Mouse (Mus musculus): Measurements from ENCODE around the gene Cep83. TPM values are rescaled to one million over a fixed set of nuclear protein-coding genes. Genes with fewer than 3 reads are reported as not detected.

Cep83 gene
- polyA plus RNA-seq, 1 experiment from 2014 or later: 25.9 TPM

- Histone ChIP-seq H3K27ac (ENCODE audit: low read depth, low read length) (no peak overlapping the region), H3K9ac (replicated peaks; ENCODE audit: low read depth, low read length) (no peak overlapping the region), H3K4me1 (ENCODE audit: control insufficient read depth, insufficient read depth, low read length) (no peaks in the 10 kb centered on the region; the same call in 1 of the 2 replicates), H3K4me3 (ENCODE audit: low read depth, low read length) (no peak overlapping the region), H3K4me2 (ENCODE audit: low read depth, low read length) (no peak overlapping the region), H3K36me3 (ENCODE audit: control insufficient read depth, insufficient read depth, low read length) (no peaks in the 10 kb centered on the region), H3K9me3 (ENCODE audit: control insufficient read depth, low read length) (no peaks in the 10 kb centered on the region), H3K27me3 (ENCODE audit: control insufficient read depth, insufficient read depth, low read length) (no peaks in the 10 kb centered on the region)
- no peak for ATAC-seq (ENCODE audit: low read depth)
- WGBS: 66% methylated on average over 7 of the region's 7 CpGs
These were observed 121.6 kb downstream of the Cep83 start for GRCm38 (mm10) chr10:94809946-94810472.

GRCm38 (mm10) chr10:94811907-94812851 is 123.7 kb downstream of the Cep83 start:
- Histone ChIP-seq H3K9me3 (ENCODE audit: control insufficient read depth, low read length) (no peaks in the 10 kb centered on the region), H3K4me2 (ENCODE audit: low read depth, low read length) (no peak overlapping the region), H3K4me3 (ENCODE audit: low read depth, low read length) (no peak overlapping the region), H3K27ac (ENCODE audit: low read depth, low read length) (peak overlapping the region; percentile 4; the same call in 1 of the 2 replicates), H3K36me3 (ENCODE audit: control insufficient read depth, insufficient read depth, low read length) (no peaks in the 10 kb centered on the region), H3K27me3 (ENCODE audit: control insufficient read depth, insufficient read depth, low read length) (no peaks in the 10 kb centered on the region), H3K4me1 (ENCODE audit: control insufficient read depth, insufficient read depth, low read length) (peaks cover 3% of the 10 kb centered on the region; the same call in 1 of the 2 replicates), H3K9ac (replicated peaks; ENCODE audit: low read depth, low read length) (no peak overlapping the region)
- peak; percentile 48; the same call in 1 of the 2 replicates for ATAC-seq (ENCODE audit: low read depth)
- WGBS: 57% methylated on average over 17 of the region's 17 CpGs

GRCm38 (mm10) chr10:94818127-94818526 is 129.7 kb downstream of the Cep83 start:
- ATAC-seq (ENCODE audit: low read depth): no peak
- H3K36me3 ChIP-seq (ENCODE audit: control insufficient read depth, insufficient read depth, low read length): no peaks in the 10 kb centered on the region
- 0 out of 2 replicates have a peak, but pooled peaks cover 3% of the 10 kb centered on the region for H3K4me1 ChIP-seq (ENCODE audit: control insufficient read depth, insufficient read depth, low read length)
- no peak overlapping the region for H3K4me2 ChIP-seq (ENCODE audit: low read depth, low read length)
- no peaks in the 10 kb centered on the region for H3K27me3 ChIP-seq (ENCODE audit: control insufficient read depth, insufficient read depth, low read length)
- H3K4me3 ChIP-seq (ENCODE audit: low read depth, low read length): no peak overlapping the region
- no peaks in the 10 kb centered on the region for H3K9me3 ChIP-seq (ENCODE audit: control insufficient read depth, low read length)
- H3K9ac ChIP-seq (replicated peaks; ENCODE audit: low read depth, low read length): no peak overlapping the region
- no peak overlapping the region for H3K27ac ChIP-seq (ENCODE audit: low read depth, low read length)
- 85% methylated on average over 3 of the region's 3 CpGs for WGBS

- ATAC-seq (ENCODE audit: low read depth): no peak; the same call in 1 of the 2 replicates
These were observed 130.6 kb downstream of the Cep83 start for GRCm38 (mm10) chr10:94818781-94819665.

GRCm38 (mm10) chr10:94823971-94824760 is 135.7 kb downstream of the Cep83 start:
- no peak overlapping the region for H3K4me3 ChIP-seq (ENCODE audit: low read depth, low read length)
- 0 out of 2 replicates have a peak, but pooled peaks cover 5% of the 10 kb centered on the region for H3K36me3 ChIP-seq (ENCODE audit: control insufficient read depth, insufficient read depth, low read length)
- H3K27me3 ChIP-seq (ENCODE audit: control insufficient read depth, insufficient read depth, low read length): no peaks in the 10 kb centered on the region
- H3K4me2 ChIP-seq (ENCODE audit: low read depth, low read length): no peak overlapping the region
- H3K27ac ChIP-seq (ENCODE audit: low read depth, low read length): no peak overlapping the region
- no peak overlapping the region for H3K9ac ChIP-seq (replicated peaks; ENCODE audit: low read depth, low read length)
- WGBS: 67% methylated on average over 11 of the region's 11 CpGs
- no peaks in the 10 kb centered on the region for H3K9me3 ChIP-seq (ENCODE audit: control insufficient read depth, low read length)
- ATAC-seq (ENCODE audit: low read depth): no peak
- H3K4me1 ChIP-seq (ENCODE audit: control insufficient read depth, insufficient read depth, low read length): no peaks in the 10 kb centered on the region

More at GRCm38 (mm10) chr10:94818781-94819665, 130.6 kb downstream of the Cep83 start:
- H3K27ac ChIP-seq (ENCODE audit: low read depth, low read length): no peak overlapping the region
- H3K4me1 ChIP-seq (ENCODE audit: control insufficient read depth, insufficient read depth, low read length): 0 out of 2 replicates have a peak, but pooled peaks cover 3% of the 10 kb centered on the region
- WGBS: 93% methylated on average over 17 of the region's 17 CpGs
- no peaks in the 10 kb centered on the region for H3K36me3 ChIP-seq (ENCODE audit: control insufficient read depth, insufficient read depth, low read length)
- H3K27me3 ChIP-seq (ENCODE audit: control insufficient read depth, insufficient read depth, low read length): no peaks in the 10 kb centered on the region
- H3K4me3 ChIP-seq (ENCODE audit: low read depth, low read length): no peak overlapping the region
- no peak overlapping the region for H3K4me2 ChIP-seq (ENCODE audit: low read depth, low read length)
- no peak overlapping the region for H3K9ac ChIP-seq (replicated peaks; ENCODE audit: low read depth, low read length)
- H3K9me3 ChIP-seq (ENCODE audit: control insufficient read depth, low read length): no peaks in the 10 kb centered on the region

GRCm38 (mm10) chr10:94825951-94826350 is 137.5 kb downstream of the Cep83 start:
- Histone ChIP-seq H3K36me3 (ENCODE audit: control insufficient read depth, insufficient read depth, low read length) (0 out of 2 replicates have a peak, but pooled peaks cover 5% of the 10 kb centered on the region), H3K4me2 (ENCODE audit: low read depth, low read length) (no peak overlapping the region), H3K27ac (ENCODE audit: low read depth, low read length) (no peak overlapping the region), H3K4me3 (ENCODE audit: low read depth, low read length) (no peak overlapping the region), H3K27me3 (ENCODE audit: control insufficient read depth, insufficient read depth, low read length) (no peaks in the 10 kb centered on the region), H3K4me1 (ENCODE audit: control insufficient read depth, insufficient read depth, low read length) (no peaks in the 10 kb centered on the region), H3K9me3 (ENCODE audit: control insufficient read depth, low read length) (no peaks in the 10 kb centered on the region), H3K9ac (replicated peaks; ENCODE audit: low read depth, low read length) (no peak overlapping the region)
- no peak for ATAC-seq (ENCODE audit: low read depth)
- WGBS: 90% methylated on average over 2 of the region's 2 CpGs

- no peak for ATAC-seq (ENCODE audit: low read depth)
- H3K4me2 ChIP-seq (ENCODE audit: low read depth, low read length): no peak overlapping the region
- 87% methylated on average over 12 of the region's 12 CpGs for WGBS
- H3K27me3 ChIP-seq (ENCODE audit: control insufficient read depth, insufficient read depth, low read length): no peaks in the 10 kb centered on the region
- no peaks in the 10 kb centered on the region for H3K9me3 ChIP-seq (ENCODE audit: control insufficient read depth, low read length)
- H3K4me3 ChIP-seq (ENCODE audit: low read depth, low read length): no peak overlapping the region
- H3K9ac ChIP-seq (replicated peaks; ENCODE audit: low read depth, low read length): no peak overlapping the region
- no peak overlapping the region for H3K27ac ChIP-seq (ENCODE audit: low read depth, low read length)
- no peaks in the 10 kb centered on the region for H3K4me1 ChIP-seq (ENCODE audit: control insufficient read depth, insufficient read depth, low read length)
- 0 out of 2 replicates have a peak, but pooled peaks cover 5% of the 10 kb centered on the region for H3K36me3 ChIP-seq (ENCODE audit: control insufficient read depth, insufficient read depth, low read length)
These were observed 138.0 kb downstream of the Cep83 start for GRCm38 (mm10) chr10:94826436-94826835.

- Histone ChIP-seq H3K27ac (ENCODE audit: low read depth, low read length) (no peak overlapping the region), H3K27me3 (ENCODE audit: control insufficient read depth, insufficient read depth, low read length) (no peaks in the 10 kb centered on the region), H3K9ac (replicated peaks; ENCODE audit: low read depth, low read length) (no peak overlapping the region), H3K4me3 (ENCODE audit: low read depth, low read length) (no peak overlapping the region), H3K9me3 (ENCODE audit: control insufficient read depth, low read length) (no peaks in the 10 kb centered on the region), H3K4me1 (ENCODE audit: control insufficient read depth, insufficient read depth, low read length) (no peaks in the 10 kb centered on the region), H3K36me3 (ENCODE audit: control insufficient read depth, insufficient read depth, low read length) (0 out of 2 replicates have a peak, but pooled peaks cover 5% of the 10 kb centered on the region), H3K4me2 (ENCODE audit: low read depth, low read length) (no peak overlapping the region)
- WGBS: 91% methylated on average over 10 of the region's 10 CpGs
- ATAC-seq (ENCODE audit: low read depth): no peak
These were observed 138.9 kb downstream of the Cep83 start for GRCm38 (mm10) chr10:94827325-94827724.

All from neural tube, embryonic 14.5 days (tissue).